Mouse (Mus musculus) heart, postnatal 0 days (tissue): ENCODE data around the gene Vps18. TPM values are rescaled to one million over a fixed set of nuclear protein-coding genes. Genes with fewer than 3 reads are reported as not detected.

Source experiments
- ATAC-seq: fragments of 200-750 bp; cut with Nextera tagmentation; 2 replicates; pipeline ENCODE4 v1.8.0; 2017; ENCODE audit warnings: low read depth, moderate number of reproducible peaks, moderate library complexity; ENCODE audit not compliant: insufficient read depth
- DNase-seq: peaks from one replicate; pipeline ENCODE4 v3.0.0-alpha.2; 2016; ENCODE audit warnings: low spot score
- H3K27ac ChIP-seq: fragments of 300-500 bp; sonication (generic); 2 replicates; pipeline ENCODE4 v1.5.1; 2014; ENCODE audit warnings: low read depth, mild to moderate bottlenecking
- H3K27me3 ChIP-seq: fragments of 300-500 bp; sonication (generic); 2 replicates; pipeline ENCODE4 v1.6.1; 2014; ENCODE audit warnings: low read length, mixed read lengths; ENCODE audit not compliant: control insufficient read depth, insufficient read depth
- H3K36me3 ChIP-seq: fragments of 300-500 bp; sonication (generic); replicated peaks from 2 replicates; pipeline ENCODE4 v1.6.1; 2014; ENCODE audit warnings: low read length, mixed read lengths; ENCODE audit not compliant: control insufficient read depth, insufficient read depth
- H3K4me1 ChIP-seq: fragments of 300-500 bp; sonication (generic); 2 replicates; pipeline ENCODE4 v1.6.1; 2014; ENCODE audit warnings: antibody characterized with exemption; ENCODE audit not compliant: control insufficient read depth, insufficient read depth
- H3K4me2 ChIP-seq: fragments of 300-500 bp; sonication (generic); 2 replicates; pipeline ENCODE4 v1.6.1; 2014; ENCODE audit warnings: low read depth, mild to moderate bottlenecking, low read length, moderate library complexity
- H3K4me3 ChIP-seq: fragments of 300-500 bp; sonication (generic); 2 replicates; pipeline ENCODE4 v1.5.1; 2014; ENCODE audit warnings: low read depth, low read length
- H3K9ac ChIP-seq: fragments of 300-500 bp; sonication (generic); replicated peaks from 2 replicates; pipeline ENCODE4 v1.6.1; 2014; ENCODE audit warnings: low read depth, low read length, mixed read lengths
- H3K9me3 ChIP-seq: fragments of 300-500 bp; sonication (generic); replicated peaks from 2 replicates; pipeline ENCODE4 v1.6.1; 2016; ENCODE audit warnings: low read length; ENCODE audit not compliant: control insufficient read depth
- CTCF ChIP-seq: IDR thresholded peaks from 2 replicates; pipeline ENCODE4 v1.5.1; 2016; ENCODE audit warnings: antibody characterized with exemption, control low read depth, low read depth
- EP300 ChIP-seq: IDR thresholded peaks from 2 replicates; pipeline ENCODE4 v1.6.1; 2016; ENCODE audit warnings: antibody characterized with exemption, low read depth
- WGBS: fragments of 180-500 bp; shearing (Covaris S2); extraction: QIAGEN DNeasy Blood & Tissue Kit; methylation state at CpG from one replicate; pipeline ENCODE4 v1.1.7; 2014; 5-methylcytosine and 5-hydroxymethylcytosine counted together
- polyA plus RNA-seq: library from polyadenylated mRNA; unstranded; fragments of >200 nt; fragmentation: Nextera tagmentation; extraction: Ambion mirVana; gene quantifications from 2 replicates; pipeline ENCODE4 v1.2.1, GENCODE M21; 2015
- total RNA-seq: library from RNA; depleted of rRNA; stranded (reverse); fragments of >200 nt; gene quantifications from 2 replicates; pipeline ENCODE4 v1.2.3, GENCODE M21; 2014; ENCODE audit warnings: low replicate concordance

Gene Vps18
- total and polyA plus RNA-seq, 2 experiments from 2014 or later = 8.0 to 14.3 TPM

GRCm38 (mm10) chr2:119313780-119314479 is 25.4 kb downstream of the Vps18 start:
- H3K4me2 ChIP-seq = 0 out of 2 replicates have a peak overlapping the region, but pooled peaks have one; percentile 18
- H3K36me3 ChIP-seq = no peaks in the 10 kb centered on the region
- H3K9ac ChIP-seq = no peak overlapping the region
- H3K4me1 ChIP-seq = no peaks in the 10 kb centered on the region
- no peak overlapping the region for H3K4me3 ChIP-seq
- H3K27ac ChIP-seq = peak overlapping the region; percentile 68
- H3K27me3 ChIP-seq = no peaks in the 10 kb centered on the region
- TF ChIP-seq CTCF = no peak
- no peak for TF ChIP-seq EP300
- WGBS = 38% methylated on average over 10 of the region's 10 CpGs
- ATAC-seq = no peak; the same call in 1 of the 2 replicates
- DNase-seq = no peak
- H3K9me3 ChIP-seq = no peaks in the 10 kb centered on the region

DNA sequence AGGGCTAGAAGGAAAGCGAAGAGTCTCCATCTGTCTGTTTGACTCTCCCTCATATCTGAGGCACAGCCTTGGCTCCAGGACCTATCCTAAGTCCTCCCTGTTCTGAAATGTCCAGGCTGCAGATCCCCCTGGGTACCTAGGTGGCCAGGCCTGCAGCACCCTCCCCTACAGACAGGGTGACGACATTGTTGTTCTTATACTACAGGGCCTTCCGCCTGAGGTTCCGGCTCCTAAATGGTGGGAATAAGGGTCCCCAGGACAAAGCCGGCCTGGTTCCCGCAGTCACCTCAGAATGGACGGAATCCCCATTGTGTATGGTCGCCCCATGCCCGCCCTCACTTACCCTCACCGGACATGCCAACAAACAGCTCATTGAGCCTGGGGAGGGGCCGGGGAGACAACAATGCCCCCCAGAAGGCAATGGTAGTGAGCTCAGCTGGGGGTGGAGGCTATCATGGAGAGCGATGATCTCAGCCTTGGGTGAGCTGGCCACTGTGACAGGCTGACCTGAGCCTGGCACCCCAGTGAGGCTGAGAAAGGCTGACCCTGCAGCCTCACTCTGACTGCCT is 26.3 kb downstream of the Vps18 start:
- Histone ChIP-seq H3K4me3 (no peak overlapping the region), H3K9ac (no peak overlapping the region), H3K36me3 (no peaks in the 10 kb centered on the region), H3K4me1 (no peaks in the 10 kb centered on the region), H3K27me3 (no peaks in the 10 kb centered on the region), H3K9me3 (no peaks in the 10 kb centered on the region), H3K27ac (peak overlapping the region; percentile 68), H3K4me2 (no peak overlapping the region)
- DNase-seq = no peak
- peak; percentile 10; the same call in 1 of the 2 replicates for ATAC-seq
- TF ChIP-seq EP300 = no peak
- no peak for TF ChIP-seq CTCF
- 59% methylated on average over 12 of the region's 12 CpGs for WGBS

GRCm38 (mm10) chr2:119318043-119318710 is 29.6 kb downstream of the Vps18 start:
- ATAC-seq (no peak), DNase-seq (no peak)
- Histone ChIP-seq H3K9me3 (no peaks in the 10 kb centered on the region), H3K4me1 (peaks cover 18% of the 10 kb centered on the region; the same call in 1 of the 2 replicates), H3K27ac (peak overlapping the region; percentile 43; the same call in 1 of the 2 replicates), H3K4me3 (no peak overlapping the region), H3K27me3 (peaks cover 22% of the 10 kb centered on the region), H3K36me3 (no peaks in the 10 kb centered on the region), H3K9ac (no peak overlapping the region), H3K4me2 (no peak overlapping the region)
- TF ChIP-seq CTCF (no peak), EP300 (no peak)
- WGBS = 61% methylated on average over 3 of the region's 3 CpGs

DNA sequence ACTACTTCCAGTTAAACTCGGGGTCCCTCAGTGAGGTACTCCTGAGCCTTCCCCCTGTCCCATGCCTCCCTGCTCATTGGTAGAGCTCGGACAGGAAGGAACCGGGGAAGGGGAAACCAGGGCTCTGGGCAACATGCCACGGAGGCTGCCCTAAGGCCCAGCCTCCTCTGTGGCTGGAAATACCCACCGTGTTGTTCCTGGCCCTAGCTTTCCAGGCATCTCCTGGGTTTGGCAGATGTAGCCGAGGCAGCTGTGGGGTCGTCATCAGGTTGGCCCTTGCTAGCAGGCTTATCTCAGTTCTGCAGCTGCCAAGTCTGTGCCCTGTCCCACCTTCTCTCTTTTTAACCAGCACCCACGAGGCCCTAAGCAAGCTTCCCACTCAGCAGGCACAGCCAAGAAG is 32.0 kb downstream of the Vps18 start:
- Histone ChIP-seq H3K9ac (no peak overlapping the region), H3K4me3 (no peak overlapping the region), H3K27me3 (peaks cover 45% of the 10 kb centered on the region), H3K36me3 (no peaks in the 10 kb centered on the region), H3K4me2 (no peak overlapping the region), H3K27ac (peak overlapping the region; percentile 2; the same call in 1 of the 2 replicates), H3K4me1 (peaks cover 27% of the 10 kb centered on the region; the same call in 1 of the 2 replicates), H3K9me3 (no peaks in the 10 kb centered on the region)
- ATAC-seq (0 out of 2 replicates have a peak, but pooled peaks have one; percentile 8), DNase-seq (no peak)
- TF ChIP-seq EP300 (no peak), CTCF (no peak)
- 27% methylated on average over 8 of the region's 8 CpGs for WGBS

DNA sequence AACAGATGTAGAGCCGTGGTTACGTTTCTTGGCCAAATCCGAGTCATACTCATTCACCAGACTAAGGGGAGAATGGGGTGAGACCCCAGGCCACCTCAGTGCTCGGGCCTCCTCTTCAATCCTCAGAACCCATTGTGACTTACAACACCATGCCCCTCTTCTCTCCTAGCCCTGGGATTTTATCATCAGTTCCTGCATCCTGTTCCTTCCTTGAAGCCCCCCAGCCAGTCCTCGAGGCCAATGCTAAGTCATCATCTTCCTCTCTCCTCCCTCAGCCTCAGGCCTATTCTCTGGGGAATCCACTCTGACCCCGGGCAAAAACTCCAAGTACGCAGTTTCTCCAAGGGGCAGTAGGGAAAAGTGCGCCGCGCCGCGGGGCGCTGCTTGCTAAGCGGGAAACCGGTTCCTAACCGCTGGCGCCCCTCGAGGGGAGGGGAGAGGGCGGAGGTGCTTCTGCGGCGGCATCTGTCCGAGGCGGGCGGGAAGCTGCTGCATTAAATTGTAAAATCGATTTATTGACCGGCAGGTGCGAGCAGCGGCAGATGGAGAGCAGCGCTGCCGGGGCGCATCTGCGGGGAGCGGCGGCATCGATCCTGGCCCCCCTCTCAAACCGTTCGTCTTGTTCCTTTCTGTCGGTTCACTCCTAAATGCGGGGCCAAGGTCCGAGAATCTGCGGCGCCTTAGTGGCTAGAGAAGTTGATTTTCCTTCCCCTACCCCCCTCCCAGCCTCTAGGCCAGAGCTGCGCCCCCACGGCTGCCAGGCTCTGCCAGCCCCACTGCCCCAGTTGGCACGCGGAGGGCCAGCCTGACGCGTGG is 33.4 kb downstream of the Vps18 start:
- Histone ChIP-seq H3K9ac (peak overlapping the region; percentile 16; the same call in 1 of the 2 replicates), H3K27ac (no peak overlapping the region), H3K4me1 (peaks cover 32% of the 10 kb centered on the region; the same call in 1 of the 2 replicates), H3K4me2 (peak overlapping the region; percentile 57), H3K4me3 (peak overlapping the region; percentile 32), H3K9me3 (no peaks in the 10 kb centered on the region), H3K36me3 (no peaks in the 10 kb centered on the region), H3K27me3 (peaks cover 58% of the 10 kb centered on the region)
- ATAC-seq = no peak
- TF ChIP-seq CTCF (no peak), EP300 (no peak)
- WGBS = 8% methylated on average over 48 of the region's 48 CpGs
- no peak for DNase-seq
